Mouse (Mus musculus) layer of hippocampus, adult 9-11 months (tissue): ENCODE results near the gene Gm20914.
"Not testable (repeated sequence)": the region's sequence is repeated elsewhere in the genome, so short reads cannot be mapped to it uniquely, and the experiment has no call there.

Experiments
- DNase-seq: peaks from one replicate; pipeline ENCODE4 v3.0.0; 2022

Gm20914 gene

GRCm38 (mm10) chrY:5725678-5726077 is at the start of gene Gm20914:
Gene Gm20914 (plus strand): TSS chrY:5725978.
- not testable (repeated sequence) for DNase-seq
